Mouse (Mus musculus): Measurements from ENCODE around the gene Banf2.

GRCm38 (mm10) chr2:144070479-144070878, 37.6 kb downstream of the Banf2 start:
- TF ChIP-seq CTCF (IDR thresholded peaks at IDR 0.05; ENCODE audit: low read depth, low read length) = no peak
- TF ChIP-seq POLR2A (IDR thresholded peaks at IDR 0.05; ENCODE audit: extremely low read depth, insufficient read depth, low read length) = no peak
